Mouse (Mus musculus): Measurements from ENCODE around the gene Epha3.

DNA sequence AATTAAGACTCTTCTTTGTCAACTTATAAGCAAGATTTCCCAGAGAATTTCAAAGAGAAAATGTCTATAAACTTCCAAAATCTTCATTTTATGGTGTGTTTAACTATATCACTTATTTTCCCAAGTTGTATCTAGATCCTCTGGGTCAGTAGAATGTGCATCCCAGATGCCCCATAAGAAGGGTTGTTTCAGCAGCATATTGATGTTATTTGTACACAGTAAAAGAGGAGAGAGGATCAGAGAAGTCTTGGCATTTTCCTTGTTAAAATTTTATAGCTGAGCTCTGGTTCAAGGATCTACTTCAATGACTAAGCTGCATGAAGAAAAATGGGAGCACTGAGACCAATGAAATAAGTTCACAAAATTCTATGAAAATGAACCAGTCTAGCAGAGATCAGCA, 324.5 kb downstream of the Epha3 start:
- TF ChIP-seq CTCF (IDR thresholded peaks at IDR 0.05; ENCODE audit: low read depth) (no peak), EP300 (IDR thresholded peaks at IDR 0.05; ENCODE audit: low read depth) (no peak)

All from liver, embryonic 14.5 days (tissue).